Mouse (Mus musculus): ENCODE data around the gene Tsen54. TPM values are rescaled to one million over a fixed set of nuclear protein-coding genes. Genes with fewer than 3 reads are reported as not detected.
A peak's percentile ranks its signal among the peaks of the same experiment; 100 is the strongest.

Tsen54 gene
- total RNA-seq, 2 experiments from 2014 or later = 11.8 to 13.0 TPM

DNA sequence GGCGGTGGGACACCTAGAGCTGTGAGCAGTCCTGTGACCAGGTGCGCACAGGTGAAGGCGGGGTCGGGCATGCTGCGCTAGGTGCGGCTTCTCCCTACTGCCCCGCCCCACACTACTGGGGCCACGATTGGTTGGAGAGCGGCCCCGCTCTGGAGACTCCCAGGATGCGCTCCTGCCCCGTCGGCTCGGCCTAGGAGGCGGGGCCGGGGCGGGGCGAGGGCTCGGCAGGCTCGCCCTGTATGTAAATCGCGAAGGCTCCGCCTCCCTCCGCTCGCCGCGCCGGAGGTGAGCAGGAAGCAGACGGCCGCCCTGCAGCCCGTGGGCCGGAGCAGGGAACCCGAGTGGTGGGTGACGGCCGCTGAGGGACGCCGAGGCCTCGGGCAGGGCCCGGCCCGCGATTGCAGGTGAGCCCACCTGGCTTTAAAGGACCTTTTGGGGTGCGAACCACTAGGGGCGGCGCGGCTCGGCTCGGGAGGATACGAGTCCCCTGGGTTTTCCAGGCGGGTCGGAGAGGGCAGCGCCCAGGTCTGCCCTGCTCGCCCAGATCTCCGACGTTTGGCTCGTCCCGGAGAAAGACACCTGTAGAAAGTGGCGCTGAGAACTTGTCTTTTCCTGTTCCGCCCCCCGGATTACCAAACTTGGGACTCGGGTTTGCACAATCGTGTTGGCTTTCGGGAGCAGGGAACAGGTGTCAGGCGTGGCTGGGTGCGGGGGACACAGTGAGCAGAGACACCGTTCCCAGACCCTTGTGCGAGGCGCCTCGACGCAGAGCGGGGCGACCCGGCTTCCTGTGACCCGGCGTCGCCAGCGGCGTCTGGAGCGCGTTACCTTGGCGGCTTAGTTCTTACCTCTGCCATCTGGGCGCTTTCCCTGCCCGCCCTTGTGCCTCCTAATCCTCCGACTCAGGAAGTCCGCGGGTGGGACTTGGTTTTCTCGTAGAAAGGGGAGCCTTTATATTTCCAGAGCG lies 9.5 kb downstream of the Tsen54 start, which contains the start of gene Llgl2:
Gene Llgl2, plus strand, starts transcription at position 276 of the 967 bp plus-strand sequence.
- H3K27ac ChIP-seq = no peak within 1 kb of the TSS; the same call in 1 of the 2 replicates
- DNase-seq (ENCODE audit: low spot score in 2 of 2) = peak; percentile 50 to 60

GRCm38 (mm10) chr11:115824813-115825212 lies 10.3 kb downstream of the Tsen54 start:
- Histone ChIP-seq H3K27ac (no peak overlapping the region), H3K4me3 (peak overlapping the region; percentile 77; the same call in 1 of the 2 replicates)
- TF ChIP-seq CTCF (conservative IDR thresholded peaks at IDR 0.05) = no peak
- no peak for DNase-seq (ENCODE audit: low spot score in 2 of 2)

More for the DNA sequence above, 9.5 kb downstream of the Tsen54 start, which contains the start of gene Llgl2:
- H3K4me3 ChIP-seq = peak within 1 kb of the TSS; percentile 77
- TF ChIP-seq CTCF (conservative IDR thresholded peaks at IDR 0.05) = peak; percentile 40

GRCm38 (mm10) chr11:115826487-115826886 lies 12.0 kb downstream of the Tsen54 start:
- H3K27ac ChIP-seq = no peak overlapping the region
- TF ChIP-seq CTCF (conservative IDR thresholded peaks at IDR 0.05) = no peak
- H3K4me3 ChIP-seq = no peak overlapping the region
- no peak for DNase-seq (ENCODE audit: low spot score in 2 of 2)

GRCm38 (mm10) chr11:115827624-115828023 lies 13.1 kb downstream of the Tsen54 start:
- Histone ChIP-seq H3K27ac (no peak overlapping the region), H3K4me3 (no peak overlapping the region)
- no peak for TF ChIP-seq CTCF (conservative IDR thresholded peaks at IDR 0.05)
- no peak for DNase-seq (ENCODE audit: low spot score in 2 of 2)

- Histone ChIP-seq H3K27ac (no peak overlapping the region), H3K4me3 (no peak overlapping the region)
- no peak for TF ChIP-seq CTCF (conservative IDR thresholded peaks at IDR 0.05)
- no peak for DNase-seq (ENCODE audit: low spot score in 2 of 2)
These were observed 14.5 kb downstream of the Tsen54 start for GRCm38 (mm10) chr11:115829036-115829435.

- no peak for DNase-seq (ENCODE audit: low spot score in 2 of 2)
- no peak for TF ChIP-seq CTCF (conservative IDR thresholded peaks at IDR 0.05)
- Histone ChIP-seq H3K27ac (no peak overlapping the region), H3K4me3 (no peak overlapping the region)
These were observed 16.2 kb downstream of the Tsen54 start for GRCm38 (mm10) chr11:115830550-115831325.

- no peak for TF ChIP-seq CTCF (conservative IDR thresholded peaks at IDR 0.05)
- H3K4me3 ChIP-seq = no peak overlapping the region
- DNase-seq (ENCODE audit: low spot score in 2 of 2) = no peak
These were observed 17.0 kb downstream of the Tsen54 start for GRCm38 (mm10) chr11:115831518-115831917.

DNA sequence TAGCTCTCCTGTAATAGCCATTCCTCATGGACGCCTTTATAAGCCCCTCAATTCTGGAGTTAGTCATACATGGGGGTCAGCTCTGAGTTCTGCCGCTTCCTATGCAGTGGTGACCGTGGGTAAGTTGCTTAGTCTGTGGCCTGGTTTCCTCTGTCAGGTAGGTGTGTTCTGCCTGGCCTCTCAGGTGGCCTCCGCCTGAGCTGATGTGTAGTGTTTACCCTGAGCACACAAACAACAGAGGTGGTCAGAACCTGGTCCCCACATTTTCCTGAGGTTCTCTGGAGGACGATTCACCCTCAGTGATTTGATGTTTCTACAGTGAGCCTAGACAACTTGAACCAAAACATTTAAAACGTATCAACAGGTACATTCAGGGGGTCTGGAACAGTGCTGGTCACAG lies 17.5 kb downstream of the Tsen54 start:
- DNase-seq (ENCODE audit: low spot score in 2 of 2) = no peak
- no peak for TF ChIP-seq CTCF (conservative IDR thresholded peaks at IDR 0.05)
- H3K27ac ChIP-seq = no peak overlapping the region
- no peak overlapping the region for H3K4me3 ChIP-seq

More at GRCm38 (mm10) chr11:115831518-115831917, 17.0 kb downstream of the Tsen54 start:
- H3K27ac ChIP-seq = no peak overlapping the region

- Histone ChIP-seq H3K27ac (no peak overlapping the region), H3K4me3 (no peak overlapping the region)
- no peak for TF ChIP-seq CTCF (conservative IDR thresholded peaks at IDR 0.05)
- no peak for DNase-seq (ENCODE audit: low spot score in 2 of 2)
These were observed 18.0 kb downstream of the Tsen54 start for GRCm38 (mm10) chr11:115832523-115832922.

GRCm38 (mm10) chr11:115833021-115833513 lies 18.5 kb downstream of the Tsen54 start:
- no peak for DNase-seq (ENCODE audit: low spot score in 2 of 2)
- H3K4me3 ChIP-seq = no peak overlapping the region
- no peak overlapping the region for H3K27ac ChIP-seq
- TF ChIP-seq CTCF (conservative IDR thresholded peaks at IDR 0.05) = no peak

- Histone ChIP-seq H3K4me3 (no peak overlapping the region), H3K27ac (no peak overlapping the region)
- DNase-seq (ENCODE audit: low spot score in 2 of 2) = no peak
- no peak for TF ChIP-seq CTCF (conservative IDR thresholded peaks at IDR 0.05)
These were observed 19.5 kb downstream of the Tsen54 start for GRCm38 (mm10) chr11:115834033-115834432.

- no peak for DNase-seq (ENCODE audit: low spot score in 2 of 2)
- no peak overlapping the region for H3K27ac ChIP-seq
- no peak for TF ChIP-seq CTCF (conservative IDR thresholded peaks at IDR 0.05)
- no peak overlapping the region for H3K4me3 ChIP-seq
These were observed 22.3 kb downstream of the Tsen54 start for GRCm38 (mm10) chr11:115836656-115837395.

Data from layer of hippocampus, adult 2 months (tissue).